Mouse (Mus musculus): Measurements from ENCODE around the gene Rtp3.

DNA sequence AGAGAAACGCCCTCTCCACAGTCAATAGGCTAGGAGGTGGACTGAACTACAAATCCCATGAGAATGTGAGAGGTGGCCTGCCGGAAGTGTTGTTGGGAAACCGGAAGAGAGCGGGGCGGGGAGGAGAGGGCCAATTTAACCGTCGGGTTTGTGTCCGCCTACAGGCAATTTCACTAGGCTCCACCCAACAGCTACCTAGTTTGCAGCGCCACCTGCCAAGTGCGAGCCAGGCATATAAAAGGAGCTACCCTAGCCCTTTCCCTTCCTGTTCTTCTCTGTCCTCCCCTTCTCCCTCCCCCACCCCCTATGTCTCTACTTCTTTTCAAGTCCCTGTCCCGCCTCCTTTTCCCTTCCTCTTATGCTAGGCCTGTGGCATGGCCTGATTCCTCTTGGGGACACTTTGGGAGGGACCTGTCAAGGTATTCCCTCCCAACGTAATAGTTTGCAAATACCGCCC lies 4.4 kb upstream of the Rtp3 start:
- peak; percentile 59 for TF ChIP-seq CTCF (IDR thresholded peaks at IDR 0.05)
- no peak for TF ChIP-seq EP300 (IDR thresholded peaks at IDR 0.05)

Measured in lung, postnatal 0 days (tissue).